Comparison of ENCODE assay signal across 8 mouse cellular contexts in the genomic region with DNA sequence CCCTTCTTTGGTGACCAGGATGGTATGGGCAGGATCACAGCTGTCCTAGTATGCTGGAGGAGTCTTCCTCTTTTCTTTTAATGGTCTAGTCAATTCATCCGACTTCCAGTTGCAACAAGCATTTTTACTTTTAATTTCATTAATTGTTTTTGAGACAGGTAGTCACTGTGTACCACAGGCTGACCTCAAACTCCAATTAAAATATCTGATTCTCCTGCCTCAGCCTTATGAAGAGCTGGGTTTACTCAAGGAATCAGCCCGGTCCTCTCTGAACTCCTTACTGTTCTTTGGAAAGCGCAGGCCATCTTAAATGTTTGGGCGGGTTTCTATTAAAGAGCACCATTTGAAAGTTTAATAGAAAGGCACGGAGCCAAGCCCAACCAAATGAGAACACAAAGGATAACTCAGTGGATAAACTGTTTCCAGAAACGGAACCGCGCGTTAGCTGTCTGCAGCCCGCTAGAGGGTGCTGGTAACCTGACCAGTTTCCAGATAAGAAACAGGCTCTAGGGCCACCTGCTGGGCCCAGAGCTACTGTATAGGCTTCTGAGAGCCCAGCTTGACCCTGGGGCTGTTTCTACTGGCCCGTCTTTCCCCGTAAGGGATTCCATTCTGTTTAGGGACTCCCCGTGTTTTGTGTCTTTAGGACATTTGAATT. TPM values are rescaled to one million over a fixed set of nuclear protein-coding genes. Genes with fewer than 3 reads are reported as not detected.
DNase-seq lines count a peak whose midpoint lies in the region; ATAC-seq and TF ChIP-seq lines count a peak whose summit lies in the region.

No protein-coding gene starts in this region.

- DNase-seq in CD4-positive helper T cell, adult 2 months (ENCODE audit: low read depth, low spot score) = peak; percentile 73
- peak; percentile 88 to 89 for DNase-seq in kidney, postnatal 25 days
- DNase-seq in liver, embryonic 13.5 days = peak; percentile 48

- H3K9me3 ChIP-seq in heart, embryonic 15.5 days (replicated peaks) = no peaks in the 10 kb centered on the region
- no peaks in the 10 kb centered on the region for H3K9me3 ChIP-seq in liver, embryonic 13.5 days (replicated peaks)
- H3K9me3 ChIP-seq in neural tube, embryonic 12.5 days = no peaks in the 10 kb centered on the region
- H3K9me3 ChIP-seq in stomach, embryonic 16.5 days (replicated peaks; ENCODE audit: control insufficient read depth, low read length) = no peaks in the 10 kb centered on the region

- no peak overlapping the region for H3K27ac ChIP-seq in bone marrow, adult 2 months (ENCODE audit: control insufficient read depth, insufficient read depth, low read depth, low read length, poor library complexity)
- no peak overlapping the region for H3K27ac ChIP-seq in embryonic fibroblast, embryonic 13.5 days (ENCODE audit: insufficient read depth, low read length)
- H3K27ac ChIP-seq in heart, embryonic 15.5 days = no peak overlapping the region
- H3K27ac ChIP-seq in liver, embryonic 13.5 days = no peak overlapping the region
- H3K27ac ChIP-seq in neural tube, embryonic 12.5 days = no peak overlapping the region
- no peak overlapping the region for H3K27ac ChIP-seq in stomach, embryonic 16.5 days (ENCODE audit: low read length)

- ATAC-seq in heart, embryonic 15.5 days (replicated peaks; ENCODE audit: insufficient number of reproducible peaks, insufficient read depth, low FRiP score, low read depth) = peak; percentile 67; the same call in 1 of the 2 replicates
- peak; percentile 79 for ATAC-seq in liver, embryonic 13.5 days (ENCODE audit: low read depth)
- peak; percentile 33; the same call in 1 of the 2 replicates for ATAC-seq in neural tube, embryonic 12.5 days (ENCODE audit: low FRiP score, low read depth)
- ATAC-seq in stomach, embryonic 16.5 days (ENCODE audit: insufficient read depth, low FRiP score) = peak; percentile 83

- 9% methylated on average over 13 of the region's 13 CpGs for WGBS in bone marrow, adult 2 months
- WGBS in heart, embryonic 15.5 days = 8% methylated on average over 13 of the region's 13 CpGs
- WGBS in liver, embryonic 13.5 days (ENCODE audit: insufficient replicate concordance) = 10% methylated on average over 13 of the region's 13 CpGs
- 12% methylated on average over 13 of the region's 13 CpGs for WGBS in neural tube, embryonic 12.5 days
- WGBS in stomach, embryonic 16.5 days = 9% methylated on average over 13 of the region's 13 CpGs

- H3K27me3 ChIP-seq in heart, embryonic 15.5 days = no peaks in the 10 kb centered on the region
- no peaks in the 10 kb centered on the region for H3K27me3 ChIP-seq in liver, embryonic 13.5 days
- H3K27me3 ChIP-seq in neural tube, embryonic 12.5 days (replicated peaks) = no peaks in the 10 kb centered on the region
- no peaks in the 10 kb centered on the region for H3K27me3 ChIP-seq in stomach, embryonic 16.5 days (ENCODE audit: control insufficient read depth, insufficient read depth, low read length)

- no peak for TF ChIP-seq POLR2A in bone marrow, adult 2 months (IDR thresholded peaks at IDR 0.05; ENCODE audit: borderline replicate concordance, control insufficient read depth, low read depth, low read length)
- TF ChIP-seq POLR2A in embryonic fibroblast, embryonic 13.5 days (IDR thresholded peaks at IDR 0.05; ENCODE audit: low read depth, low read length) = no peak

- H3K4me1 ChIP-seq in bone marrow, adult 2 months (ENCODE audit: control insufficient read depth, insufficient read depth, low read length) = no peaks in the 10 kb centered on the region
- H3K4me1 ChIP-seq in embryonic fibroblast, embryonic 13.5 days (ENCODE audit: control insufficient read depth, insufficient read depth, low read length) = no peaks in the 10 kb centered on the region
- no peaks in the 10 kb centered on the region for H3K4me1 ChIP-seq in heart, embryonic 15.5 days (replicated peaks)
- peaks cover 6% of the 10 kb centered on the region for H3K4me1 ChIP-seq in liver, embryonic 13.5 days (replicated peaks)
- H3K4me1 ChIP-seq in neural tube, embryonic 12.5 days = no peaks in the 10 kb centered on the region
- H3K4me1 ChIP-seq in stomach, embryonic 16.5 days (ENCODE audit: control insufficient read depth, insufficient read depth, low read length) = no peaks in the 10 kb centered on the region; the same call in 1 of the 2 replicates

- H3K4me3 ChIP-seq in bone marrow, adult 2 months (replicated peaks; ENCODE audit: control insufficient read depth, low read depth, low read length) = no peak overlapping the region
- no peak overlapping the region for H3K4me3 ChIP-seq in embryonic fibroblast, embryonic 13.5 days (ENCODE audit: insufficient read depth, low read length)
- H3K4me3 ChIP-seq in heart, embryonic 15.5 days = no peak overlapping the region
- no peak overlapping the region for H3K4me3 ChIP-seq in liver, embryonic 13.5 days (replicated peaks)
- H3K4me3 ChIP-seq in neural tube, embryonic 12.5 days = no peak overlapping the region
- H3K4me3 ChIP-seq in stomach, embryonic 16.5 days (replicated peaks; ENCODE audit: low read length) = no peak overlapping the region

- no peak overlapping the region for H3K4me2 ChIP-seq in heart, embryonic 15.5 days
- no peak overlapping the region for H3K4me2 ChIP-seq in liver, embryonic 13.5 days
- no peak overlapping the region for H3K4me2 ChIP-seq in neural tube, embryonic 12.5 days (replicated peaks)
- H3K4me2 ChIP-seq in stomach, embryonic 16.5 days (ENCODE audit: low read depth, low read length) = no peak overlapping the region

- H3K9ac ChIP-seq in heart, embryonic 15.5 days = no peak overlapping the region
- no peak overlapping the region for H3K9ac ChIP-seq in liver, embryonic 13.5 days
- no peak overlapping the region for H3K9ac ChIP-seq in neural tube, embryonic 12.5 days
- no peak overlapping the region for H3K9ac ChIP-seq in stomach, embryonic 16.5 days (ENCODE audit: low read length)

- H3K36me3 ChIP-seq in heart, embryonic 15.5 days = no peaks in the 10 kb centered on the region
- no peaks in the 10 kb centered on the region for H3K36me3 ChIP-seq in liver, embryonic 13.5 days
- no peaks in the 10 kb centered on the region for H3K36me3 ChIP-seq in neural tube, embryonic 12.5 days
- H3K36me3 ChIP-seq in stomach, embryonic 16.5 days (ENCODE audit: control insufficient read depth, insufficient read depth, low read length) = no peaks in the 10 kb centered on the region

- TF ChIP-seq CTCF in bone marrow, adult 2 months (IDR thresholded peaks at IDR 0.05; ENCODE audit: control insufficient read depth, insufficient read depth, low read length) = peak; percentile 75
- peak; percentile 67; the same call in 1 of the 2 replicates for TF ChIP-seq CTCF in embryonic fibroblast, embryonic 13.5 days (IDR thresholded peaks at IDR 0.05; ENCODE audit: borderline replicate concordance, insufficient read depth, low read length)

RNA-seq across cellular contexts. Expression of gene Fam178b, which starts 1.0 kb away (rescaled TPM):
- 1.5 TPM in 1 of 2 replicates, not detected in the other for polyA plus RNA-seq in bone marrow, adult 2 months (2011; ENCODE audit: insufficient read depth, insufficient read length, low replicate concordance, missing spikeins)
- polyA plus RNA-seq in embryonic fibroblast, embryonic 13.5 days (2011; ENCODE audit: insufficient read length, low read depth, missing spikeins) = not detected in 2 replicates
- 0.68 and 1.5 TPM in 2 replicates for polyA plus RNA-seq in heart, embryonic 15.5 days (2015; fragmentation: Nextera tagmentation; extraction: Ambion mirVana)
- 0.15 and 0.17 TPM in 2 replicates for polyA plus RNA-seq in liver, embryonic 13.5 days (2015; fragmentation: Nextera tagmentation; extraction: Ambion mirVana)
- 0.33 and 0.48 TPM in 2 replicates for polyA plus RNA-seq in neural tube, embryonic 12.5 days (2016; fragmentation: Nextera tagmentation; extraction: Ambion mirVana)
- 0.50 and 0.94 TPM in 2 replicates for polyA plus RNA-seq in stomach, embryonic 16.5 days (2015; fragmentation: Nextera tagmentation; extraction: Ambion mirVana)

RNA-seq across cellular contexts. Expression of gene Cox5b, which starts 7.3 kb away (rescaled TPM):
- polyA plus RNA-seq in bone marrow, adult 2 months (2011; ENCODE audit: insufficient read depth, insufficient read length, low replicate concordance, missing spikeins) = 390 and 471 TPM in 2 replicates
- 379 and 417 TPM in 2 replicates for polyA plus RNA-seq in embryonic fibroblast, embryonic 13.5 days (2011; ENCODE audit: insufficient read length, low read depth, missing spikeins)
- polyA plus RNA-seq in heart, embryonic 15.5 days (2015; fragmentation: Nextera tagmentation; extraction: Ambion mirVana) = 1,122 and 1,401 TPM in 2 replicates
- polyA plus RNA-seq in liver, embryonic 13.5 days (2015; fragmentation: Nextera tagmentation; extraction: Ambion mirVana) = 499 and 526 TPM in 2 replicates
- 532 and 537 TPM in 2 replicates for polyA plus RNA-seq in neural tube, embryonic 12.5 days (2016; fragmentation: Nextera tagmentation; extraction: Ambion mirVana)
- 591 and 640 TPM in 2 replicates for polyA plus RNA-seq in stomach, embryonic 16.5 days (2015; fragmentation: Nextera tagmentation; extraction: Ambion mirVana)

RNA-seq across cellular contexts. Expression of gene 4933424G06Rik, which starts 26.0 kb away (rescaled TPM):
- not detected in 2 replicates for polyA plus RNA-seq in bone marrow, adult 2 months (2011; ENCODE audit: insufficient read depth, insufficient read length, low replicate concordance, missing spikeins)
- 0.88 TPM in 1 of 2 replicates, not detected in the other for polyA plus RNA-seq in embryonic fibroblast, embryonic 13.5 days (2011; ENCODE audit: insufficient read length, low read depth, missing spikeins)
- 0.18 and 0.24 TPM in 2 replicates for polyA plus RNA-seq in heart, embryonic 15.5 days (2015; fragmentation: Nextera tagmentation; extraction: Ambion mirVana)
- not detected in 2 replicates for polyA plus RNA-seq in liver, embryonic 13.5 days (2015; fragmentation: Nextera tagmentation; extraction: Ambion mirVana)
- polyA plus RNA-seq in neural tube, embryonic 12.5 days (2016; fragmentation: Nextera tagmentation; extraction: Ambion mirVana) = 0.42 TPM in 1 of 2 replicates, not detected in the other
- polyA plus RNA-seq in stomach, embryonic 16.5 days (2015; fragmentation: Nextera tagmentation; extraction: Ambion mirVana) = 0.13 TPM in 1 of 2 replicates, not detected in the other

RNA-seq across cellular contexts. Expression of gene Actr1b, which starts 30.3 kb away (rescaled TPM):
- 19.0 and 47.5 TPM in 2 replicates for polyA plus RNA-seq in bone marrow, adult 2 months (2011; ENCODE audit: insufficient read depth, insufficient read length, low replicate concordance, missing spikeins)
- 109 and 120 TPM in 2 replicates for polyA plus RNA-seq in embryonic fibroblast, embryonic 13.5 days (2011; ENCODE audit: insufficient read length, low read depth, missing spikeins)
- polyA plus RNA-seq in heart, embryonic 15.5 days (2015; fragmentation: Nextera tagmentation; extraction: Ambion mirVana) = 73.4 and 88.4 TPM in 2 replicates
- 34.3 and 37.8 TPM in 2 replicates for polyA plus RNA-seq in liver, embryonic 13.5 days (2015; fragmentation: Nextera tagmentation; extraction: Ambion mirVana)
- 119 and 131 TPM in 2 replicates for polyA plus RNA-seq in neural tube, embryonic 12.5 days (2016; fragmentation: Nextera tagmentation; extraction: Ambion mirVana)
- polyA plus RNA-seq in stomach, embryonic 16.5 days (2015; fragmentation: Nextera tagmentation; extraction: Ambion mirVana) = 95.3 and 103 TPM in 2 replicates

Comparison
In these comparisons a context has a peak if more than half of its experiments do, and no peak if none do; other contexts are left out.
1. ATAC-seq: peak in every context shown above with its lines; median percentile 83 in stomach, embryonic 16.5 days; 79 in liver, embryonic 13.5 days; 67 in heart, embryonic 15.5 days; 33 in neural tube, embryonic 12.5 days.